Mouse (Mus musculus) fibroblast of lung, adult 2 months (primary cell): ENCODE results near the gene Crbn.
A peak's percentile ranks its signal among the peaks of the same experiment; 100 is the strongest.

Source experiments
- DNase-seq: peaks from one replicate; pipeline ENCODE4 v3.0.0-alpha.2; 2011; ENCODE audit warnings: low read depth

Gene Crbn

DNA sequence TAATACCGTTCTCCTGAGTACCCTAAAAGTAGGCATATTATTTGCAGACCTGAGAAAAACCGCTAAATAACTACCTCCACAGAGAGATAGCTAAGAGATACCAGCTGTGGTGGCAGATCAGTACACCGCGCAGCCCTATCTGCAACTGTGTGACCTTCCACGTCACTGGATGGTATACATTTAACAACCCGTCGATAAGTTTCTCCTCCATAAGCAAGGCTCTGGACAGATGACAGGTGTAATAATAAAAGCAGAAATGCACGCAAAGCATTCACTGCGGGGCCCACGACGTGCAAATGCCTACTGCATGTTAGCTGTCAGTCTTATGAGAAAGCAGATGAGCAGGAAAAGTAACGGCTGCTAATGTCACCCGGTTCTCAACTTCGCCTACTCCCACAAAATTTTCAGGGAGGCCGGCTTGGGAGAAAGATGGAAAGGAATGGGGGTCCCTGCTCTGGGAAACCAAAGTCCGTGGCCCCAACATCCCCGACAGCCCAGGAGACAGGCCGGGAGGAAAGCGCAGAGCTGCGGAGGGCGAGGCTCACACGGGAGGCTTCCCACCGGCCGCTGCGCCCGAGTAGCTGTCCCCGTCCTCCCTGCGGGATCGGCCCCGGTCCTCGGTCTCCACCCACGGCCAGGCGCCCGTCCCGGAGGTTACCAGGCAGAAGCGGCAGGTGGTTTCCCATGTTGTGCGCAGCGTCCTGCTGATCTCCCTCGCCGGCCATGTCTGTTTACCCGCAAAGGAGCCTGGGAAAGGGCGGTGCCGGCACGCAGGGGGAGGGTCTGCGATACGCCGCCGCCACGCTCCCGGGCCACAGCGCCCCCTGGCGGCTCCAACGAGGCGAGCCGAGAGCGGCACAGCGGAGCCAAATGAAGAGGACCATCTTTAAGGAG lies at the start of gene Crbn:
Crbn (minus strand) TSS at position 745 of the 894 bp plus-strand sequence.
- DNase-seq, result peak; percentile 53

DNA sequence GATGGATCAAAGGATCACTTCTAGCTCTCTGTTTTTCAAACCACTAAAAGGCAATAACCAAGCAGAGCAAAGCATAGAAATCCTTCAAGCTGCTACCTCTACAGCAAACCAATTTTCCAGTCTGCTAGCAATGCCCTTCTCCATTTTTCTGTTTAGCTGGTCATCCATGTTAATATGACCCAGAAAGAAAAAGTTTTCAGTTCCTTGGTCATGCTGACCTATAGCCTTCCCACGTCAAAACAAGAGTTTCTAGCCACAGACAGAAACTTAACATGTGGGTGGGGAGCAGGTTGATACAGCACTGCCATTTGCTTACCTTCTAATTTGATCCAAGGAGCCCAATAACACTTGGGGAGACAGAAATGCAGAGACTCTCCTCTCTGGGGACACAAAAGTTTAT lies 40.3 kb upstream of the Crbn start:
- DNase-seq, result no peak

DNA sequence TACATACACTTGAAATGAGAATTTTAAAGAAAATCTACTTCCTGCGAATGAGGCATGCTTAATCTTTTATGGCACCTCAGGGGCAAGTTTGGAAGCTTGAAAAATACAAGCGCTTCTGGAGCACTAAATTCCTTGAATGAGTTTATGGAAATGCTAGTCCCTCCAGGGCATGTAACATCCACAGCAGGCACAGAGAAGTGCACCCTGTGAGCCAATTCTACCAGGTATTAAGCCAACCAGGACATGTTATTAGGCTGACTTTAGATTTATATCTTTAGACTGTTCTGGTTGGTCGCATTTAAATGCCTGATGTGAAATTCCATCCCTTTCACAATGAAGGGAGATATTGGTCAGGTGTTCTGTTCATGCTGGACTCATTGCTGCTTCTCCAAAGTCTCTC lies 38.2 kb upstream of the Crbn start:
- no peak for DNase-seq

- no peak for DNase-seq
These were observed 35.4 kb upstream of the Crbn start for GRCm38 (mm10) chr6:106835316-106835715.

DNA sequence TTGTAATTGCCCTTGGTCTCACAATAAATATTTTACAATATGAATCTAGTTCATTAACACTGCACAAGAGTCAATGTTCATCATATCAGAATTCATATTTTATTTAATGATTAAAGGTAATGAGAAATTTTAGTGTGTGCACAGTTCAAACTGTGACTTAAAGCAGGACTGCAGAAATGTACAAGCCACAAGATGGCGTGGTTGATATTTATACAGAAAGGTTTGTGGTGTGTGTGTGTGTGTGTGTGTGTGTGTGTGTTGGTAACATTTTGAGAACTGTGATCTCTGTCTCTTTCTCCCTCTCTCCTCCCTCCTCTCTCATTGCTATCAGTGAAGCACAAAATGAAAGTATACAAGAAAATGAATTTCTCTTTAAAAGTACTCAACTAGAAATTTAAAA lies 22.5 kb upstream of the Crbn start:
- no peak for DNase-seq

DNA sequence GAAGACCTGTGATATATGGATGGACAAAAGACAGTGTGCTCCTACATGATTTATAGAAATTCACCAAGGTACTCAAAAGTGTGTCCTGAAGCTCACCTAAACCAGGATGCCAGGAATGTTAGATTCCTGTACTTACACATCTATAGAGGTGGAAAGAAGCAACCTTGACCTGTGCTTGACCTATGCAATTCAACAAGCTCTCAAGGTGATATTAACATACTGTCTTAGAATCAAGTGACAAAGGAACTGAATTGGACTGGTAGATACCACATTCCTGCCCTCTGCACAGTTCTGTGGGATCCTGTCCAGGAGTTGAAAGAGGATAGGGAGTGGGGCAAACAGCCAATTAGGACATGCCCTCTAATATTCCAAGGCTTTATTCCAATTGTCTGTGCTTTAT lies 20.7 kb upstream of the Crbn start:
- DNase-seq, result no peak

DNA sequence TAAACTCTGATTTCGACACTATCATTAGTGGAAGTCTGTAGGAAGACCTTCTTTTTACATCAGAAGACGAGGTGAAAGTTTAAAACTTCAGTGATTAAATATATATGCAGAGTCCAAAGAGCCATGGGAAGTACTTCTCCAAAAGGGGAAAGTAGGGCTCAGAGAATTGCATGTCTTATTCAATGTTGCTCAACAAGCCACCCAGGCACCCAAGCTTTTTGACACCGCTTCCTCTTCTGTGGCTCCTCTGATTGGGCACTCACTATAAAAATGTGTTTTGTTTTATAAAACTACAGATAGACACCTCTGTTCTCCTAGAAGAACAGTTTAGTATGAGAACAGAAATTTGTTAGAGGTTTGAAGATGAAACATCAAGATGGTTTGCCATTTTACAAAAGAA lies 20.0 kb upstream of the Crbn start:
- no peak for DNase-seq

- DNase-seq, result no peak
These were observed 19.4 kb upstream of the Crbn start for GRCm38 (mm10) chr6:106819246-106819645.

DNA sequence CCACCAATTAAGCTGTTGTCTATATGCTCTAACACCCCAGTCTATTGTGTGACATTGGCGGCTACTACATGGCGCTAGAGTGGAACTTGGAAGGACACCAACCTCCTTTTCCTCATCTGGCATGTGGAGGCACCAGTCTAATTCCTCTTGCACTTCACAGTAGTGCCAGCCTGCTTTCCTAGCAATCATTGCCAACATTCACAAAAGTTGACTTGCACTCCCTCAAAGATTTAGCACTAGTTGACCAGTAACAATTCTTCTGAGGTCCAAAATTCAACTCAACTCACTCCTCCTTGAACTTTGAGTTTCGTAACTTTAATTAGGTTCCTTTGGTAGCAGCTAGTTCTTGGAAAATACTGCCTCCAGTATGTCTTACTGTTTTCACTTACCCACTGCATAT lies 10.8 kb upstream of the Crbn start:
- DNase-seq, result no peak

DNA sequence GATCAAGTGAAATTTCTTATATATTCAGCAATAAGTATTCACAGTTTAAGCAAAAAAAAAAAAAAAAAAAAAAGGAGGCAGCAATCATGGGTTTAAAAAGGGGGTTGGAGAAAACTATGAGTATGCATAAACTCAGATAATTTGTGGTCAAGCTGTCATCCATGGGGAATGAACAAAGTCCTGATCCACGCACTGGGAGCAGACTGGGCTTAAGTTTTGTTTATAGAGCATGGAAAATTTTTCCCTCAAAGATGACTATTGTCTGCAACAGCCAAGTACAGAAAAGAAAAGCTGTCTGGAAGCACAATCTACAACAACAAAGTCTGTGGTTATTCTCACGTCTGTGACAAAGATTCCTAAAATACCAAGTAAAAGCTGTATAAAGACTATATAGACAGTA lies 9.3 kb upstream of the Crbn start:
- peak; percentile 28 for DNase-seq

DNA sequence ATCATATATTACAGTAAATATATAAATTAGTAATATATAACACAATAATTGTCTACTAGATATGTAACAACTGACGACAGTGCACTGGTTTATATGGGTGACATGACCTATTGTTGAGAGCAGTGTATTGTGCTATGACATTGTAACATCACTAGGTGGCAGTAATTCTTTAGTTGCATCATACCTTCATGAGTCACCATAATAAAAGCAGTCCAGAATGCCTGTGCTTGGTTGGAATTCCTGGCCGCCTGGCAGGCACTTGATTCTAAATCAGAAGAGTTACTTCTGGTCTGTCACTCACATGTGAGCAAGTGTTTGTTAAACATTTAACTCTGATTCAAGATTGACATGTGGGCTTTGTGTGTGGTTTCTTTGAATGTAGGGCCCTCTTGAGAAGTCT lies 5.0 kb upstream of the Crbn start:
- peak; percentile 41 for DNase-seq

- DNase-seq, result no peak
These were observed 315 bp upstream of the Crbn start for GRCm38 (mm10) chr6:106800227-106800557.

GRCm38 (mm10) chr6:106794094-106794814 lies 5.6 kb downstream of the Crbn start:
- no peak for DNase-seq

- DNase-seq, result no peak
These were observed 6.3 kb downstream of the Crbn start for GRCm38 (mm10) chr6:106793621-106794020.

GRCm38 (mm10) chr6:106793088-106793487 lies 6.8 kb downstream of the Crbn start:
- no peak for DNase-seq

GRCm38 (mm10) chr6:106792486-106792885 lies 7.4 kb downstream of the Crbn start:
- DNase-seq, result no peak

GRCm38 (mm10) chr6:106791429-106791828 lies 8.4 kb downstream of the Crbn start:
- DNase-seq, result no peak

DNA sequence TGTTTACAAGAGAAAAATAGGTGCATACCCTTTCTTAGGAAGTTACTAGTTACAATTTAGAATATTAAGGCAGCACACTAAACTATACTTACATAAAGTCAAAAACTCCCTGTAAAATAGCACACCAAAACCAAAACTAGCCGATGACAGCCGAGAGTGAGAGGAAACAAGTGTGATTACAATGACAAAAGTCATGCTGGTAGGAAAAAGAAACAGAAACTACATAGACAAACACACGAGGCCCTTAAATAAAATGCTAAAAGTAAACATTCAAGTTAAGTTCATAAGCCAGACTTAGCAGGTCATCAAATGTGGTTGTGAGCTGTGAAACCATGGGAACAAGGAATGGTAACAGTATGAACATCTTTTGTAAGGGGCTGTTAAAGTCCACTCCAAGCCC lies 12.7 kb downstream of the Crbn start:
- DNase-seq, result no peak

- no peak for DNase-seq
These were observed 29.8 kb downstream of the Crbn start for GRCm38 (mm10) chr6:106770046-106770445.

DNA sequence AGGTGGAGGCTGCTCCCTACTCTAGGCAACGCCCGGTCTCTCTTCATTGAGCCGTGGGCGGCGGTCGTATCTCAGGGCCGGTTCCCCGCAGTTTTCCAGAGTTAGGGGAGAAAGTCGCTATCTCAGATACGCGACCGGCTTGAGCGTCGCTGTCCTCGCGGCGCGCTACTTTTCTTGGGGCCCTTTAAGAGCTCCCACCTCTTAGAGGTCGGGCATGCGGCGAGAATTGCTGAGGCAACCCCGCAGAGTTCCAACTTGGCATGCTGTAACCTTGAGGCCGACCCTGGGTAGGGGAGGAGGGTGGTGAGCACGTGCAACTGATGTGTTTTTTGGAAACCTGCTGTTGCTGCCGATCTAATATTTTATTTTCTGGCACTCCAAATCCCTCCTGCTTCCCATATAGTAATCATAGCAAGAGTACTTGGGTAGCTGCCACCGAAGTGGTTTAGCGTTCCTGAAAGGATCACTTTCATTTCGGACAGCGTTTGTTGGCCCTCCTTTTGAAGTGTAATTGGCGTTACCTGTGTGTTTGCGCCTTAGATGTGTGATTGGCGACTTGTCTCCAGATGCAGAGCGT lies 30.5 kb downstream of the Crbn start:
- DNase-seq, result no peak

DNA sequence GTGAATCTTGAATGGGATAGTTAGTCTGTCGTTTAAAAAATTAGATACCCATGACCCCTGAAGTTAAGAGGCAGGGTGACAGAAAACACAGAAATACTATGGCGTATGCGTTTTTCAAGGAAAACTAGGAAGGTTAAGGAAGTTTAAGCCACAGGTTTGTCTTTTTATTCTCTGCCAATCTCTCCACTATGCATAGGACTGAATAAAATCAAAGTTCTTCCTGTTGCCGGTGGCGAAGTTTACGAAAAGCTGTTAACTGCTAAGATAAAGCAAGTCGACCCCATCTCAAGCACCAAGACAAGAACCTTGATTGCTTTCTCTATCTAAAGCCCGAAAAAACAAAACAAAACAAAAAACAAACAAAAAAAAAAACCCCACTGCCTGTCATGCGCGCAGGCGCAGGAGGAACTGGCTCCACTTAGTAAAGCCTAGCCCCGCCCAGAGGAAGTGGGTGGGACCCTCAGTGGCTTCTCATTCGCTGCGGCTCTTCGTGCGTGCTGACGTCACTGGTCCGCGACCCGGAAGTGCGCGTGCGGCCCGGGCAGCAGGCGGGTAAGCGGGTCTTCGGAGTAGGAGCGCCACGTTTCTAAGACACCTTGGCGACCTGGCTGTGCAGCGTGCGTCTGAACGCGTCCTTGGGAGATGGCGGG lies 31.1 kb downstream of the Crbn start, which contains the start of gene Trnt1:
Trnt1 (plus strand) TSS at position 481 of the 650 bp plus-strand sequence.
- peak; percentile 91 for DNase-seq

DNA sequence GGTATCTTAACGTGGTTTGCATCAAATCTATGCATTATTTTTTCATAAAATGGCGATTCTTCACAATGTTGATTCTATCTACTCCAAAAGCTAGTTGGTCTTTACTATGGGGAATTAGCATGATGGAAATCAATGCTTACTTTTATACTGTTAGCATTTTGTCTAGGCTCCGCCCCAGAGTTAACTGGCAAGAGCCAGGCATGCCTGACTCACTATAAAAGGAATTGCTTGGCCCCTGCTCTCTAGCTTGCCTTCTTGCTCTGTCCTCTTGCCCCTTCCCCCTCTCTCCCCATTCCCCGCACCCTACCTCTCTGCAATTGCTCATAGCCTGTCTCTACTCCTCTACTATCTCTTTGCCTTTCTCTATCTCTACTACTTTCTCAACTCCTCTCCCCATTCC lies 33.1 kb downstream of the Crbn start:
- DNase-seq, result no peak

- DNase-seq, result no peak
These were observed 34.0 kb downstream of the Crbn start for GRCm38 (mm10) chr6:106765892-106766291.
